Mouse (Mus musculus) gastrocnemius, postnatal 10 days (tissue): ENCODE measurements around the gene Bspry. TPM values are rescaled to one million over a fixed set of nuclear protein-coding genes. Genes with fewer than 3 reads are reported as not detected.
"Not testable (repeated sequence)": the region's sequence is repeated elsewhere in the genome, so short reads cannot be mapped to it uniquely, and the experiment has no call there.

ENCODE experiments used
- DNase-seq: peaks from one replicate; pipeline ENCODE4 v3.0.0; 2021; ENCODE audit warnings: mixed read lengths
- long read RNA-seq, 2 experiments: library from polyadenylated mRNA; stranded (forward); transcript quantifications; one replicate each; pipeline ENCODE4 v2.0.0; 2021
- total RNA-seq, 2 experiments: library from RNA; stranded (reverse); gene quantifications; 2 replicates each; pipeline ENCODE4 v1.2.3; 2021

Gene Bspry
- total RNA-seq, result under 1 TPM; 0.66 to 0.70 TPM
- long read RNA-seq, experiment 1, partial matches to known transcripts, result 2 of 4 reads
- long read RNA-seq, experiment 1, other reads (novel, unspliced or antisense), result 2 of 4 reads
- long read RNA-seq, experiment 2, result 0 reads

- DNase-seq, result no peak
These were observed at the start of gene Bspry for GRCm38 (mm10) chr4:62479937-62480708. Bspry (plus strand) TSS chr4:62480053.

- no peak for DNase-seq
These were observed 49.2 kb upstream of the Bspry start for GRCm38 (mm10) chr4:62430678-62431077.

DNA sequence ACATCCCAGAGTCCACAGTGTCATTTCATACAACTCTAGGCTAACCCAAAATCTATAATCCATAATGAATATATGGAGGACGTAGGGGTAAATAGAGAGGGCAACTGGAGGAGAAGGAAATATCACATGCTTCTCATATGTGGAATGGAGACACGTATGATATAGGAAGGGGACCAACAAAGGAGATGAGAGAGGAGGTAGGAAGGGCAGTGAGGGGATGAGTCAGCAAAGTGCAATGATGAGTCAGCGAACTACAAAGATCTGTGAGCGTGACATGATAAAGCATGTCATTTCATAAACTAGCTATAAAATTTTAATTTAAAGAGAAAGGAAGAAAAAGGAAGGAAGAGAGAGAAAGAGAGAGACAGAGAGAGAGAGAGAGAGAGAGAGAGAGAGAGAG lies 48.3 kb upstream of the Bspry start:
- DNase-seq, result no peak

GRCm38 (mm10) chr4:62433939-62434870 lies 45.6 kb upstream of the Bspry start:
- DNase-seq, result no peak

DNA sequence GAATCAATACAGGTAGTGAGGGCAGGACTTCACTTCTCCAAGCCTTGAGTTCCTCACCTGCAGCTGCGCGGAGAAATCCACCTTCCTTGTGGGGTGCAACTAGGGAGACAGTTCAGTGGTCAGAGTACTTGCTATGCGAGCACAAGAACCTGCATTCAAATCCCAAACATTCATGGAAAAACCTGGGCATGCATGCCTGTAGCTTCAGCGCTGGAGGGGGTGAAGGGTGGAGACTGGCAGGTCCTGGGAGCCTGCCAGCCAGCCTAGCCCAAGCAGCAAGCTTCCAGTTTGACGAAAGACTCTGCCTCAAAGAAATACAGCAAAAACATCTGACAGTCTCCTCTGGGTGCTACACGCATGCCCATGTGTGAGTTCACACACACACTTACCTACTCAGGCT lies 44.8 kb upstream of the Bspry start, which contains the start of gene Rnf183:
TSS of gene Rnf183 (minus strand) at position 172 of the 400 bp plus-strand sequence.
- no peak for DNase-seq

DNA sequence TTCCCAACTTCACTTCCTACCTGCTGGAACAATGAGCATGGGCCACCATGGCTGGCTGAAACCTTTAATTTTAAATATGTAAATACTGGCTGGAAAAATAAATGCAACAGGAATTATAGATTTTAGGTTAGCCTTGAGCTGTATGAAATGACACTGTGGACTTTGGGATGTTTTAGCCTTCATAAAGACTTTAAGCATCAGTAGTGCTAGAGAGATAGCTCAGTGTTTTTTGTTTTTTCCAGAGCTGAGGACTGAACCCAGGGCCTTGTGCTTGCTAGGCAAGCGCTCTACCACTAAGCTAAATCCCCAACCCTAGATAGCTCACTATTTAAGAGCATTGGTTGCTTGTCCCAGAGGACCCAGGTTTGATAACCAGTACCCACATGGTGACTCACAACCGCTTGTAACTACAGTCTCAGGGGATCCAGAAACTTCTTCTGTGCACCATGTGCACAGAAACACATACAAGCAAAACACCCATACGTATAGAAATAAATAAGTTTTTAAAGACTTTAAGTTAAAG lies 42.5 kb upstream of the Bspry start:
- no peak for DNase-seq

GRCm38 (mm10) chr4:62437871-62438270 lies 42.0 kb upstream of the Bspry start:
- no peak for DNase-seq

GRCm38 (mm10) chr4:62439793-62440192 lies 40.1 kb upstream of the Bspry start:
- no peak for DNase-seq

GRCm38 (mm10) chr4:62440544-62440943 lies 39.3 kb upstream of the Bspry start:
- no peak for DNase-seq

GRCm38 (mm10) chr4:62440986-62441385 lies 38.9 kb upstream of the Bspry start:
- no peak for DNase-seq

DNA sequence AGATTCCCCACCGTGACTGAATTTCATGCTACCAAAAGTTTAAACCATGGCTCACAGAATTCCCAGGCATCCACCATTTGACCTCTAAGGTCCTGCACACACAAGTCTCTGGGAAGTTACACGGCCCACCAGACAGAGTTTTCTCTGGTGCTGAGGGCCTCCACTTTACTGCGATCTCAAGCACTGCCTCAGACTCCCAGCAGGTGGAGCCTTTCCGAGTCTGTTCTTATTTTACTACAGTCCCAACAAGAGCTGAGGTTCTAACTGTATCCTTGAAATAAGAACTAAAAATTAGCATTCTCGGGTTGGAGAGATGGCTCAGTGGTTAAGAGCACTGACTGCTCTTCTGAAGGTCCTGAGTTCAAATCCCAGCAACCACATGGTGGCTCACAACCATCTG lies 24.9 kb upstream of the Bspry start:
- peak; percentile 51 for DNase-seq

DNA sequence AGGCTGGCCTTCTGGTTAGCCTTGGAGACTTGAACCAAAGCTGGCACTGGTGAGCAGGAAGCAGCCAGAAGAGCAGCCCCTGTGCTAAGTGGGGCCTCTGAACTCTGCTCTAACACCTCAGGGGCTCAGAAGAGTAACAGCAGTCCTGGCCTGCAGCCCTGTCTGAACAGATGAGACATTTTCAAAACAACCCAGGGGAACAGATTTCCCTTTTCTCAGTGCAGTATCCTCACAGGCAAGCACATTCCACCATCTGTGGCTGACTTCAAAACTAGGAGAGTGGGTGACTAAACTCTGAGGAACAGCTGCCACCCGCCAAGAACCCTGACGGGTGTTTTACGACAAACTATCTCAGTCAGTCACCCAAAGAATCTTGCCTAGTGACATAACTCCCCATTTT lies 20.8 kb upstream of the Bspry start:
- DNase-seq, result no peak

- no peak for DNase-seq
These were observed 19.5 kb upstream of the Bspry start for GRCm38 (mm10) chr4:62460348-62460747.

DNA sequence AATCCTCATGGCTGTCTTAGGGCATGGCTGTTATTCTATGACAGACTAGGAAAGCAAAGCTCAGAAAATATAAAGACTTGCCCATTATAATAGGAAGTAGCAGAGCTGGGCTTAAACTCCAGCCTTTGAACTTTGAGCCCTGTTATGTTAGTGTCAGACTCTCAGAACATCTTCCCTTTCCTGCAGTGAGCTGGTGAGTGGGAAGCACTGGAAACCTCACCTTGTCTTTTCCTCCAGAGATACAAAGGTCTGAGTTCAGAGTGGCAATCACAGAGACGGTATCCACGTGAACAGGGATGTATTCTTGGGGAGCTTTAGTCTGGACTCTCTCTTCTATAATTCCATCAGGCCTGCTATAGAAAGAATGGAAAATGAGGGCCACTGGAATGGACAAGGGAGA lies 16.7 kb upstream of the Bspry start:
- no peak for DNase-seq

- DNase-seq, result no peak
These were observed 11.7 kb upstream of the Bspry start for GRCm38 (mm10) chr4:62468158-62468557.

GRCm38 (mm10) chr4:62470598-62471051 lies 9.2 kb upstream of the Bspry start, which contains the start of gene Wdr31:
Wdr31 (minus strand) TSS chr4:62470896.
- peak; percentile 76 for DNase-seq

GRCm38 (mm10) chr4:62472071-62472470 lies 7.8 kb upstream of the Bspry start:
- DNase-seq, result no peak

DNA sequence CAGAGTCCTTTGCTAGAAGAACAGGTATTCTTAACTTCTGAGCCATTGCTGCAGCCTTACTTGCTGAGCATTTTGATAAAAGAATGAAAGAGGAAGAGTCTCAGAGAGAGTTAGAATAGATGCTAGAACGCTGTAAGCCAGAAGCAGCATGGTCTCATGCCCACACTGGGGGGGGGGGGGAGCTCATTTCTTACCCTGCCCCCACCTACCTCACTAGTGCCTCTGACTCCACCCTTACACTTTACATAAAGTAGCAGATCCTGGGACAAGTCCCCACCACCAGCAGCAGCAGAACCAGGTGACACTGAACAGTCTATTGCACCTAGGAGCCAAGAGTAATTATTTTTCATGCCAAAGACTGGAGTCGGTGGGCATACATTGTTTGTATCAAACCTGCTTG lies 4.7 kb upstream of the Bspry start:
- DNase-seq, result no peak

- no peak for DNase-seq
These were observed 4.1 kb upstream of the Bspry start for GRCm38 (mm10) chr4:62475793-62476192.

GRCm38 (mm10) chr4:62477542-62478244 lies 2.2 kb upstream of the Bspry start:
- no peak for DNase-seq

DNA sequence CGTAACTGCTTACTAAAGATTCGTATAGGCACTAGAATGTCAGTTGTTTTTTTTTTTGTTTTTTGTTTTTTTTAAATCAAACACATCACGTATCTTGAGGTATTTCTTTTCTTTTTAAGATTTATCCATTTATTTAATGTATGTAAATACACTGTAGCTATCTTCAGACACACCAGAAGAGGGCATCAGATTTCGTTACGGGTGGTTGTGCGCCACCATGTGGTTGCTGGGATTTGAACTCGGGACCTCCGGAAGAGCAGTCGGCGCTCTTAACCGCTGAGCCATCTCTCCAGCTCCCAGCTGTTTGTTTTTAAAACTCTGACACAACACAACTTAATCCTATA lies 288 bp upstream of the Bspry start:
- DNase-seq, result not testable (repeated sequence)
